Mouse (Mus musculus): ENCODE measurements around the gene Pou3f1. TPM values are rescaled to one million over a fixed set of nuclear protein-coding genes. Genes with fewer than 3 reads are reported as not detected.

Pou3f1 gene
- polyA plus RNA-seq, 2 experiments: 1.2 TPM

GRCm38 (mm10) chr4:124643859-124644258 lies 12.7 kb upstream of the Pou3f1 start:
- Histone ChIP-seq H3K4me3 (replicated peaks; ENCODE audit: low read length) (no peak overlapping the region), H3K36me3 (ENCODE audit: control insufficient read depth, insufficient read depth, low read length) (no peaks in the 10 kb centered on the region), H3K27ac (replicated peaks; ENCODE audit: low read depth, low read length) (no peak overlapping the region), H3K4me2 (replicated peaks; ENCODE audit: low read depth, low read length, severe bottlenecking) (no peak overlapping the region), H3K9ac (ENCODE audit: low read depth, low read length, severe bottlenecking) (no peak overlapping the region), H3K4me1 (ENCODE audit: control insufficient read depth, insufficient read depth, low read length) (peaks cover 16% of the 10 kb centered on the region; the same call in 1 of the 2 replicates), H3K9me3 (ENCODE audit: control insufficient read depth, low read length) (no peaks in the 10 kb centered on the region), H3K27me3 (ENCODE audit: control insufficient read depth, insufficient read depth, low read length) (0 out of 2 replicates have a peak, but pooled peaks cover 13% of the 10 kb centered on the region)
- DNase-seq (ENCODE audit: low spot score): no peak
- TF ChIP-seq POLR2A (IDR thresholded peaks at IDR 0.05; ENCODE audit: borderline replicate concordance, extremely low read depth, insufficient read depth, insufficient read length): no peak
- WGBS: 91% methylated on average over 9 of the region's 9 CpGs
- no peak for ATAC-seq (ENCODE audit: low FRiP score, low read depth)

GRCm38 (mm10) chr4:124644974-124645433 lies 11.6 kb upstream of the Pou3f1 start:
- no peak for DNase-seq (ENCODE audit: low spot score)
- Histone ChIP-seq H3K4me1 (ENCODE audit: control insufficient read depth, insufficient read depth, low read length) (peaks cover 16% of the 10 kb centered on the region; the same call in 1 of the 2 replicates), H3K4me3 (replicated peaks; ENCODE audit: low read length) (no peak overlapping the region), H3K27me3 (ENCODE audit: control insufficient read depth, insufficient read depth, low read length) (0 out of 2 replicates have a peak, but pooled peaks cover 7% of the 10 kb centered on the region), H3K9ac (ENCODE audit: low read depth, low read length, severe bottlenecking) (no peak overlapping the region), H3K27ac (replicated peaks; ENCODE audit: low read depth, low read length) (no peak overlapping the region), H3K4me2 (replicated peaks; ENCODE audit: low read depth, low read length, severe bottlenecking) (no peak overlapping the region), H3K9me3 (ENCODE audit: control insufficient read depth, low read length) (no peaks in the 10 kb centered on the region), H3K36me3 (ENCODE audit: control insufficient read depth, insufficient read depth, low read length) (no peaks in the 10 kb centered on the region)
- TF ChIP-seq POLR2A (IDR thresholded peaks at IDR 0.05; ENCODE audit: borderline replicate concordance, extremely low read depth, insufficient read depth, insufficient read length): no peak
- no peak for ATAC-seq (ENCODE audit: low FRiP score, low read depth)
- WGBS: 24% methylated on average over 3 of the region's 3 CpGs

- Histone ChIP-seq H3K4me1 (ENCODE audit: control insufficient read depth, insufficient read depth, low read length) (peaks cover 16% of the 10 kb centered on the region; the same call in 1 of the 2 replicates), H3K27ac (replicated peaks; ENCODE audit: low read depth, low read length) (no peak overlapping the region), H3K4me3 (replicated peaks; ENCODE audit: low read length) (0 out of 2 replicates have a peak overlapping the region, but pooled peaks have one; percentile 7), H3K36me3 (ENCODE audit: control insufficient read depth, insufficient read depth, low read length) (no peaks in the 10 kb centered on the region), H3K9me3 (ENCODE audit: control insufficient read depth, low read length) (no peaks in the 10 kb centered on the region), H3K27me3 (ENCODE audit: control insufficient read depth, insufficient read depth, low read length) (no peaks in the 10 kb centered on the region), H3K4me2 (replicated peaks; ENCODE audit: low read depth, low read length, severe bottlenecking) (peak overlapping the region; percentile 31), H3K9ac (ENCODE audit: low read depth, low read length, severe bottlenecking) (no peak overlapping the region)
- TF ChIP-seq POLR2A (IDR thresholded peaks at IDR 0.05; ENCODE audit: borderline replicate concordance, extremely low read depth, insufficient read depth, insufficient read length): no peak
- DNase-seq (ENCODE audit: low spot score): no peak
- ATAC-seq (ENCODE audit: low FRiP score, low read depth): no peak
- 10% methylated on average over 8 of the region's 8 CpGs for WGBS
Observed at GRCm38 (mm10) chr4:124646591-124646990, 10.0 kb upstream of the Pou3f1 start.

- peaks cover 16% of the 10 kb centered on the region; the same call in 1 of the 2 replicates for H3K4me1 ChIP-seq (ENCODE audit: control insufficient read depth, insufficient read depth, low read length)
- WGBS: 20% methylated on average over 5 of the region's 5 CpGs
- H3K9me3 ChIP-seq (ENCODE audit: control insufficient read depth, low read length): no peaks in the 10 kb centered on the region
- H3K27me3 ChIP-seq (ENCODE audit: control insufficient read depth, insufficient read depth, low read length): no peaks in the 10 kb centered on the region
- ATAC-seq (ENCODE audit: low FRiP score, low read depth) (no peak), DNase-seq (ENCODE audit: low spot score) (peak; percentile 32)
- no peak for TF ChIP-seq POLR2A (IDR thresholded peaks at IDR 0.05; ENCODE audit: borderline replicate concordance, extremely low read depth, insufficient read depth, insufficient read length)
- no peak overlapping the region for H3K4me2 ChIP-seq (replicated peaks; ENCODE audit: low read depth, low read length, severe bottlenecking)
- H3K4me3 ChIP-seq (replicated peaks; ENCODE audit: low read length): no peak overlapping the region
- H3K9ac ChIP-seq (ENCODE audit: low read depth, low read length, severe bottlenecking): no peak overlapping the region
- no peak overlapping the region for H3K27ac ChIP-seq (replicated peaks; ENCODE audit: low read depth, low read length)
- H3K36me3 ChIP-seq (ENCODE audit: control insufficient read depth, insufficient read depth, low read length): no peaks in the 10 kb centered on the region
Observed at GRCm38 (mm10) chr4:124647909-124648308, 8.7 kb upstream of the Pou3f1 start.

- no peak overlapping the region for H3K4me2 ChIP-seq (replicated peaks; ENCODE audit: low read depth, low read length, severe bottlenecking)
- ATAC-seq (ENCODE audit: low FRiP score, low read depth) (no peak), DNase-seq (ENCODE audit: low spot score) (no peak)
- H3K9ac ChIP-seq (ENCODE audit: low read depth, low read length, severe bottlenecking): no peak overlapping the region
- H3K27me3 ChIP-seq (ENCODE audit: control insufficient read depth, insufficient read depth, low read length): peaks cover 37% of the 10 kb centered on the region
- H3K9me3 ChIP-seq (ENCODE audit: control insufficient read depth, low read length): no peaks in the 10 kb centered on the region
- H3K4me3 ChIP-seq (replicated peaks; ENCODE audit: low read length): no peak overlapping the region
- 4% methylated on average over 9 of the region's 9 CpGs for WGBS
- H3K27ac ChIP-seq (replicated peaks; ENCODE audit: low read depth, low read length): no peak overlapping the region
- H3K36me3 ChIP-seq (ENCODE audit: control insufficient read depth, insufficient read depth, low read length): no peaks in the 10 kb centered on the region
- H3K4me1 ChIP-seq (ENCODE audit: control insufficient read depth, insufficient read depth, low read length): peaks cover 3% of the 10 kb centered on the region; the same call in 1 of the 2 replicates
- no peak for TF ChIP-seq POLR2A (IDR thresholded peaks at IDR 0.05; ENCODE audit: borderline replicate concordance, extremely low read depth, insufficient read depth, insufficient read length)
Observed at GRCm38 (mm10) chr4:124652886-124653285, 3.7 kb upstream of the Pou3f1 start.

Data from limb, embryonic 14.5 days (tissue).